Mouse (Mus musculus) kidney, adult 9 months (tissue): ENCODE data around the gene Dvl2.

Experiments
- DNase-seq: peaks from one replicate; pipeline ENCODE4 v3.0.0; 2022

The Dvl2 gene

GRCm38 (mm10) chr11:69982225-69982624 lies 18.2 kb upstream of the Dvl2 start, which contains the start of gene Elp5:
Gene Elp5 (minus strand): TSS chr11:69982517.
- no peak for DNase-seq

- no peak for DNase-seq
These were observed 17.5 kb upstream of the Dvl2 start for GRCm38 (mm10) chr11:69982877-69983276.

GRCm38 (mm10) chr11:69983377-69983776 lies 17.0 kb upstream of the Dvl2 start:
- no peak for DNase-seq

- DNase-seq = no peak
These were observed 16.0 kb upstream of the Dvl2 start for GRCm38 (mm10) chr11:69984431-69984830.

GRCm38 (mm10) chr11:69989949-69990348 lies 10.4 kb upstream of the Dvl2 start:
- no peak for DNase-seq

- peak; percentile 98 for DNase-seq
These were observed 9.3 kb upstream of the Dvl2 start, which contains the start of gene Gabarap for GRCm38 (mm10) chr11:69990850-69991691. Gene Gabarap (plus strand): TSS chr11:69991143.

GRCm38 (mm10) chr11:69991711-69992110 lies 8.7 kb upstream of the Dvl2 start:
- no peak for DNase-seq

GRCm38 (mm10) chr11:69992396-69992795 lies 8.0 kb upstream of the Dvl2 start:
- peak; percentile 65 for DNase-seq

- DNase-seq = no peak
These were observed 7.5 kb upstream of the Dvl2 start for GRCm38 (mm10) chr11:69992932-69993331.

- DNase-seq = no peak
These were observed 5.8 kb upstream of the Dvl2 start for GRCm38 (mm10) chr11:69994401-69995090.

GRCm38 (mm10) chr11:69995391-69995960 lies 4.9 kb upstream of the Dvl2 start, which contains the start of gene Phf23:
Gene Phf23 (plus strand): TSS chr11:69995777.
- DNase-seq = peak; percentile 99

GRCm38 (mm10) chr11:69996161-69997061 lies 4.0 kb upstream of the Dvl2 start:
- no peak for DNase-seq

GRCm38 (mm10) chr11:69997070-69997509 lies 3.3 kb upstream of the Dvl2 start:
- peak; percentile 89 for DNase-seq

- DNase-seq = no peak
These were observed 1.6 kb upstream of the Dvl2 start for GRCm38 (mm10) chr11:69998567-69999491.

GRCm38 (mm10) chr11:69999666-70000065 lies 729 bp upstream of the Dvl2 start:
- no peak for DNase-seq

- DNase-seq = no peak
These were observed 764 bp downstream of the Dvl2 start for GRCm38 (mm10) chr11:70001159-70001558.

- peak; percentile 63 for DNase-seq
These were observed 1.5 kb downstream of the Dvl2 start for GRCm38 (mm10) chr11:70001865-70002264.

GRCm38 (mm10) chr11:70002471-70002870 lies 2.1 kb downstream of the Dvl2 start:
- DNase-seq = no peak

- DNase-seq = no peak
These were observed 5.1 kb downstream of the Dvl2 start for GRCm38 (mm10) chr11:70005521-70005920.

GRCm38 (mm10) chr11:70010033-70010432 lies 9.6 kb downstream of the Dvl2 start:
- no peak for DNase-seq

- no peak for DNase-seq
These were observed 10.2 kb downstream of the Dvl2 start for GRCm38 (mm10) chr11:70010548-70010947.
